Mouse (Mus musculus): ENCODE measurements around the gene Draxin. TPM values are rescaled to one million over a fixed set of nuclear protein-coding genes. Genes with fewer than 3 reads are reported as not detected.
A peak's percentile ranks its signal among the peaks of the same experiment; 100 is the strongest.

Gene Draxin
- total and polyA plus RNA-seq, 3 experiments, result 0.16 TPM; not detected in 2

DNA sequence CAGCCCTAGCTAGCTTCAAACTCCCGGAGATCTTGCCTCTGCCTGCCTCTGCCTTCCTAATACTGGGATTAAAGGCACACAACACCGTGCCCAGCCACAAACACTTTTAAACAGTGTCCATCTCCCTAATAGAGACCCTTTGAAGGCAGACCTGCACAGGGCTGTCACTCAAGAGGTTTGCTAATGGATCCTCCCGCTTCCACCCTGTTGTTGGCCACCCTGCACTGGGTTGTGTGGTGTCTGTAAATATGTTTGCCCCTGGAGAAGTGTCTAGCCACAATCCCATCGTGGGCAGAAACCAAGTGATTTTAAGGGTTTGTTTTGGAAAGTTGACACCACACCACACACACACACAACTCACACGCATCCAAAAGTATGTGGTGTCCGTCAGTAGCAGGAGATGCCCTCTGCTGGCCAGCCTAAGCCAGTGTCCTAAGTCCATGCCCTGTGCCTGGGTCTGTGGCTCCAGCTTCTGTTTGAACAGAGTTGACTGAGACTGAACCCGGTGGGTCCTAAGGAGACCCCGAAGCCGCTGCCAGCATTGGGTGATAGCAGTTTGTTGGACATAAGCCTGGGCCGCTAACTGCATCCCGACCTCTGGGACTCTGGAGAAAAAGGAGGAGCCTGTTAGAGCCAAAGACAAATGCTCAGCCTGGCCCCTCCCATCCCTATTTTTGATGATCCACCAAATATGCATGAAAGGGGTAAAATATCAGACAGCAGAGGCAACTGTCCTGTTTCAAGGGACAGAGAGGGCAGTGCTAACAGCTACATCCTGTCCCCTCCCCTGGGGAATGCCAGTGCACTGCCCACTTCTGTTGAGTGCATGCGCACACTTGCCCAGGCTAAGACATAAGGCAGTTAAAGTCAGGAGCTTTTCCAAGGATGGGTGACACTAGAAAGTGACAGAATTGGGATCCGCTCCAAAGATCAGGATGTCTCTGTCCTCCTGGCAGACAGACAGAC is 70.1 kb downstream of the Draxin start:
- TF ChIP-seq GATA2 (IDR thresholded peaks at IDR 0.05; ENCODE audit: borderline replicate concordance, low read depth, low read length) (no peak), TAL1 (conservative IDR thresholded peaks at IDR 0.05; ENCODE audit: low read depth, low read length) (no peak), POLR2AphosphoS5 (IDR thresholded peaks at IDR 0.05; ENCODE audit: insufficient replicate concordance, low read depth, low read length) (no peak), CTCF (IDR thresholded peaks at IDR 0.05; ENCODE audit: low read depth, low read length) (no peak), GATA1 (IDR thresholded peaks at IDR 0.05; ENCODE audit: borderline replicate concordance, low read length) (no peak)
- H3K4me1 ChIP-seq (ENCODE audit: insufficient read depth, low read depth, low read length), result peaks cover 3% of the 10 kb centered on the region; the same call in 1 of the 2 replicates
- ATAC-seq (ENCODE audit: extremely low read depth, insufficient number of reproducible peaks, low FRiP score, poor library complexity, severe bottlenecking) (peak; percentile 47; the same call in 1 of the 2 replicates), DNase-seq (ENCODE audit: low spot score) (no peak)
- H3K36me3 ChIP-seq (replicated peaks), result peaks cover 33% of the 10 kb centered on the region
- H3K27me3 ChIP-seq (ENCODE audit: insufficient read depth, low read length), result peaks cover 32% of the 10 kb centered on the region
- no peak overlapping the region for H3K4me3 ChIP-seq (ENCODE audit: low read depth, low read length)
- H3K9me3 ChIP-seq (replicated peaks), result no peaks in the 10 kb centered on the region

DNA sequence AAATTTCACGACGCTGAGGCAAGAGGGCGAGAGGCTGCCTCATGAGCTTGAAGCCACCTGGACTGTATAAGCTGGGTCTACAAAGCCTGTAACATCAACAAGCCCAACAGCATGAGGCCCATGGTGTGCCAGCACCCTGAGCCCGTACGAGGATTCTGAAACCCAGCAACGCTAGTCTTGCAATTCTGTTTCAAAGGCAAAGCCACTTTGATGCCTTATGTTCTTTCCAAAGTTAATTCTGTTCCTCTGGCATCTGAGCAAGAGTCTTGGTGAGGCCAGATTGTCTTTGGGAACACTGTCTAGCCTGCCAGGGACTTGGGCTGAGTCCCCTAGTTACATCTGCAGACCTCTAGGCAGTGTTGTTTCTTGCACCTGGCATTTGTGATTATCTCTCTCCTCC is 71.5 kb downstream of the Draxin start:
- no peak for TF ChIP-seq GATA2 (IDR thresholded peaks at IDR 0.05; ENCODE audit: borderline replicate concordance, low read depth, low read length)
- no peak for TF ChIP-seq POLR2AphosphoS5 (IDR thresholded peaks at IDR 0.05; ENCODE audit: insufficient replicate concordance, low read depth, low read length)
- no peak for TF ChIP-seq GATA1 (IDR thresholded peaks at IDR 0.05; ENCODE audit: borderline replicate concordance, low read length)
- no peak for TF ChIP-seq TAL1 (conservative IDR thresholded peaks at IDR 0.05; ENCODE audit: low read depth, low read length)
- TF ChIP-seq CTCF (IDR thresholded peaks at IDR 0.05; ENCODE audit: low read depth, low read length), result no peak
- Histone ChIP-seq H3K4me1 (ENCODE audit: insufficient read depth, low read depth, low read length) (peaks cover 3% of the 10 kb centered on the region; the same call in 1 of the 2 replicates), H3K27me3 (ENCODE audit: insufficient read depth, low read length) (peaks cover 18% of the 10 kb centered on the region), H3K4me3 (ENCODE audit: low read depth, low read length) (no peak overlapping the region), H3K9me3 (replicated peaks) (no peaks in the 10 kb centered on the region), H3K36me3 (replicated peaks) (peaks cover 46% of the 10 kb centered on the region)
- no peak for DNase-seq (ENCODE audit: low spot score)
- ATAC-seq (ENCODE audit: extremely low read depth, insufficient number of reproducible peaks, low FRiP score, poor library complexity, severe bottlenecking), result no peak

DNA sequence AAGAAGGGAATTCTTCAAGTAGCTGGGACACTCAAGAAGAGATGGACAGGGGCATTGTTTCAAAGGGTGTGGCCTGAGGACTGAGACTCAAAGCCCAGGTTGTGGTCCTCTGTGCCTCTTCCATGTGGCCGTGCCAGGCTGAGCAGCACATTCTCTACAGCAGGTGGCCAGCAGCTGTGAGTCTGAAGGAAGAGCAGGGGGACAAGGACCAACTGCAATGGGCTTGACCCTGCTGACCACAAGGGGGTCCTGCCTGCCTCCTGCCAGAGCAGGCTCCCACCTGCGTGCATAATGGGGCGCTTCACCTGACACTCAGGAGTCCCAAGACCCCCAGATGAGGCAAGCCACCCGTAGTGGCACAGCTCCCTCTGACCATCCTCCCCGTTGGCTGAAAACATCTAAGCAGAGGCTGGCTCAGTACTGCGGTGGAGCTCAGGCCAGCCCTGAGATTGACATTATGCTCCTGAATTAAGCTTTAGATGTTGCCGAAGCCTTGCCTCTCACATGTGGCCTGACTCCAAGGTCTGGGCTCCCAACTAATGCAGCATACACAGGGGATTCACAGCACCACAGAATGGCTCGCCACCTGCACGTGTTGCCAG is 72.2 kb downstream of the Draxin start:
- ATAC-seq (ENCODE audit: extremely low read depth, insufficient number of reproducible peaks, low FRiP score, poor library complexity, severe bottlenecking), result no peak
- Histone ChIP-seq H3K9me3 (replicated peaks) (no peaks in the 10 kb centered on the region), H3K4me1 (ENCODE audit: insufficient read depth, low read depth, low read length) (peaks cover 3% of the 10 kb centered on the region; the same call in 1 of the 2 replicates), H3K4me3 (ENCODE audit: low read depth, low read length) (no peak overlapping the region), H3K36me3 (replicated peaks) (peaks cover 53% of the 10 kb centered on the region), H3K27me3 (ENCODE audit: insufficient read depth, low read length) (peaks cover 14% of the 10 kb centered on the region; the same call in 1 of the 2 replicates)
- no peak for DNase-seq (ENCODE audit: low spot score)
- no peak for TF ChIP-seq GATA2 (IDR thresholded peaks at IDR 0.05; ENCODE audit: borderline replicate concordance, low read depth, low read length)

DNA sequence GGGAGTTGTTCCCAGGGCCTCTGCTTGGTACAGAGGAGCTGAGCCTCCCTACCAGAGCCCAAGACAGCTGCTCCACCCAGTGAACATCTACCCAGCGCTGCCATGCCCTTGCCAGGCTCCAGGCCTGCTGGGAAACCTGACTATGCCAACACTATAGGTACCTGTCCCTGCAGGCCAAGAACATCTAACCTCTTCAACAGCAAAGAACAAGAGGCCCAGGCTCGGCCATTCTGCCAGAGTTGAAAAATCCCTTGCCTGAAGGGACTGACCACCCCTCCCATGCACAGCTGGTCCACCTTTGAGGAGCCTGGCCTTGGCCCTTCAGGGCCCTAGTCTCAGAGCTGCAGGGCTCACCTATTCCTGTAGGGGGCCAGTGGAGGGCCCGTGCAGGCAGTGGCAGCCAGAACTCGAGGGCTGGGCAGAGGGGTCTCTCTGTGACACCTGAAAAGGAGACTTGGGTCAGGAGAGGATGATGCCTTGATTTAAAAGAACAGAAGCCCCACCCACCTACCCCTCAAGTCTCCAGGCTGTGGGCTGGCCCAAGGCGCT is 72.8 kb downstream of the Draxin start:
- Histone ChIP-seq H3K9me3 (replicated peaks) (no peaks in the 10 kb centered on the region), H3K4me3 (ENCODE audit: low read depth, low read length) (no peak overlapping the region), H3K36me3 (replicated peaks) (peaks cover 59% of the 10 kb centered on the region), H3K4me1 (ENCODE audit: insufficient read depth, low read depth, low read length) (peaks cover 3% of the 10 kb centered on the region; the same call in 1 of the 2 replicates), H3K27me3 (ENCODE audit: insufficient read depth, low read length) (peaks cover 11% of the 10 kb centered on the region; the same call in 1 of the 2 replicates)
- DNase-seq (ENCODE audit: low spot score) (no peak), ATAC-seq (ENCODE audit: extremely low read depth, insufficient number of reproducible peaks, low FRiP score, poor library complexity, severe bottlenecking) (no peak)
- no peak for TF ChIP-seq TAL1 (conservative IDR thresholded peaks at IDR 0.05; ENCODE audit: low read depth, low read length)
- no peak for TF ChIP-seq GATA2 (IDR thresholded peaks at IDR 0.05; ENCODE audit: borderline replicate concordance, low read depth, low read length)

DNA sequence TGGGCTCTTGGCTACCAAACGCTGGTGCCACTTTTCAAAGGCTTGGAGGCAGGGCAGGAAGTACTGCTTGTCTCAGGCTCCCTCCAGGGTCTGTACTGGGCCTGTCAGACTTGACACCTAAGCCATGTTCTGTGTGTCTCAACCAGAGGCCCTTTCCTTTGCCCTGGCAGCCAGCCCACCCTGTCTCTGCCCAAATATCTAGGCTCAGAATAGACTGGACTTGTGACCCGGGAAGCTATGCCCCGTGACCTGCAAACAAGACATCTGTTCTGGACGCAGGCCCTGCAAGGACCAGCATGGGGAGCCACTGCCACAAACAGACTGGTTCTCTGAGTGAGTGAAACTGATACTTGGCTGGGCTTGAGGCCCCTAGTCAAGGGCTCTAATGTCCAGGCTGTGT is 73.7 kb downstream of the Draxin start:
- Histone ChIP-seq H3K4me3 (ENCODE audit: low read depth, low read length) (no peak overlapping the region), H3K4me1 (ENCODE audit: insufficient read depth, low read depth, low read length) (peaks cover 3% of the 10 kb centered on the region; the same call in 1 of the 2 replicates), H3K9me3 (replicated peaks) (no peaks in the 10 kb centered on the region), H3K36me3 (replicated peaks) (peaks cover 68% of the 10 kb centered on the region), H3K27me3 (ENCODE audit: insufficient read depth, low read length) (peaks cover 6% of the 10 kb centered on the region; the same call in 1 of the 2 replicates)
- DNase-seq (ENCODE audit: low spot score) (no peak), ATAC-seq (ENCODE audit: extremely low read depth, insufficient number of reproducible peaks, low FRiP score, poor library complexity, severe bottlenecking) (no peak)
- TF ChIP-seq GATA1 (IDR thresholded peaks at IDR 0.05; ENCODE audit: borderline replicate concordance, low read length) (no peak), GATA2 (IDR thresholded peaks at IDR 0.05; ENCODE audit: borderline replicate concordance, low read depth, low read length) (no peak), TAL1 (conservative IDR thresholded peaks at IDR 0.05; ENCODE audit: low read depth, low read length) (no peak), CTCF (IDR thresholded peaks at IDR 0.05; ENCODE audit: low read depth, low read length) (no peak), POLR2AphosphoS5 (IDR thresholded peaks at IDR 0.05; ENCODE audit: insufficient replicate concordance, low read depth, low read length) (no peak)

DNA sequence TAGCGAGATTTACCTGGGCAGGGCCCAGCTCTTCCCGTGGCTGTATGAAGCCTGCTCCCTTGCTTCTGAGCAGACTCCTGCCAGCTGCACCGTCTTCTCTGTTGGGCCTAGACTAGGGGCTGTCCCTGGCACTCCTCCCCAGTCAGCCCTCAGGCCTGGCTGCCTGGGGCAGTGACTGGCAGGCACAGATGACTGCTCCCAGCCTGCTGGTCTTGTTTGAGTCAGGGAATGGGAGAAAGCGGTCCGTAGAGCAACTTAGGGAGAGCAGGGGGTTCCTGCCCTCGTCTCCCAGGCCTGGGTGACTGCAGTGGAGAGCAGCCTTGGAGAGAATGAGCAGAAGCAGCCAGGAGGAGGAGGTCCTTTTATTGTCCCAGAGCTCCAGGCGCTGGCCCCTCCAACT is 74.3 kb downstream of the Draxin start:
- Histone ChIP-seq H3K4me3 (ENCODE audit: low read depth, low read length) (no peak overlapping the region), H3K27me3 (ENCODE audit: insufficient read depth, low read length) (peaks cover 4% of the 10 kb centered on the region; the same call in 1 of the 2 replicates), H3K4me1 (ENCODE audit: insufficient read depth, low read depth, low read length) (peaks cover 3% of the 10 kb centered on the region; the same call in 1 of the 2 replicates), H3K9me3 (replicated peaks) (no peaks in the 10 kb centered on the region), H3K36me3 (replicated peaks) (peaks cover 73% of the 10 kb centered on the region)
- TF ChIP-seq CTCF (IDR thresholded peaks at IDR 0.05; ENCODE audit: low read depth, low read length), result no peak
- TF ChIP-seq POLR2AphosphoS5 (IDR thresholded peaks at IDR 0.05; ENCODE audit: insufficient replicate concordance, low read depth, low read length), result no peak
- no peak for TF ChIP-seq GATA1 (IDR thresholded peaks at IDR 0.05; ENCODE audit: borderline replicate concordance, low read length)
- no peak for TF ChIP-seq TAL1 (conservative IDR thresholded peaks at IDR 0.05; ENCODE audit: low read depth, low read length)
- TF ChIP-seq GATA2 (IDR thresholded peaks at IDR 0.05; ENCODE audit: borderline replicate concordance, low read depth, low read length), result no peak
- no peak for ATAC-seq (ENCODE audit: extremely low read depth, insufficient number of reproducible peaks, low FRiP score, poor library complexity, severe bottlenecking)
- no peak for DNase-seq (ENCODE audit: low spot score)

Data from G1E (cell line).